Mouse (Mus musculus): ENCODE results near the gene BC028528. TPM values are rescaled to one million over a fixed set of nuclear protein-coding genes. Genes with fewer than 3 reads are reported as not detected.
"Not testable (repeated sequence)": the region's sequence is repeated elsewhere in the genome, so short reads cannot be mapped to it uniquely, and the experiment has no call there.

Gene BC028528
- total and polyA plus RNA-seq, 3 experiments: 3.9 to 7.5 TPM; not detected in 1

- no peak for ATAC-seq (ENCODE audit: extremely low read depth, insufficient number of reproducible peaks, low FRiP score, poor library complexity, severe bottlenecking)
- H3K9me3 ChIP-seq (replicated peaks): no peaks in the 10 kb centered on the region
Observed at GRCm38 (mm10) chr3:95925087-95925486, 33.3 kb upstream of the BC028528 start.

GRCm38 (mm10) chr3:95924185-95924584 lies 32.4 kb upstream of the BC028528 start:
- H3K36me3 ChIP-seq (replicated peaks): no peaks in the 10 kb centered on the region
- no peak overlapping the region for H3K4me3 ChIP-seq (ENCODE audit: low read depth, low read length)
- peaks cover 21% of the 10 kb centered on the region for H3K4me1 ChIP-seq (ENCODE audit: insufficient read depth, low read depth, low read length)
- TF ChIP-seq GATA1 (IDR thresholded peaks at IDR 0.05; ENCODE audit: borderline replicate concordance, low read length): no peak
- no peak for TF ChIP-seq TAL1 (conservative IDR thresholded peaks at IDR 0.05; ENCODE audit: low read depth, low read length)
- no peak for TF ChIP-seq CTCF (IDR thresholded peaks at IDR 0.05; ENCODE audit: low read depth, low read length)
- TF ChIP-seq GATA2 (IDR thresholded peaks at IDR 0.05; ENCODE audit: borderline replicate concordance, low read depth, low read length): no peak
- no peak for TF ChIP-seq POLR2AphosphoS5 (IDR thresholded peaks at IDR 0.05; ENCODE audit: insufficient replicate concordance, low read depth, low read length)
- ATAC-seq (ENCODE audit: extremely low read depth, insufficient number of reproducible peaks, low FRiP score, poor library complexity, severe bottlenecking) (no peak), DNase-seq (ENCODE audit: low spot score) (no peak)
- H3K9me3 ChIP-seq (replicated peaks): no peaks in the 10 kb centered on the region
- H3K27me3 ChIP-seq (ENCODE audit: insufficient read depth, low read length): peaks cover 13% of the 10 kb centered on the region

More at GRCm38 (mm10) chr3:95925087-95925486, 33.3 kb upstream of the BC028528 start:
- Histone ChIP-seq H3K36me3 (replicated peaks) (no peaks in the 10 kb centered on the region), H3K4me3 (ENCODE audit: low read depth, low read length) (no peak overlapping the region), H3K27me3 (ENCODE audit: insufficient read depth, low read length) (peaks cover 12% of the 10 kb centered on the region), H3K4me1 (ENCODE audit: insufficient read depth, low read depth, low read length) (peaks cover 21% of the 10 kb centered on the region)
- no peak for DNase-seq (ENCODE audit: low spot score)
- TF ChIP-seq TAL1 (conservative IDR thresholded peaks at IDR 0.05; ENCODE audit: low read depth, low read length) (no peak), POLR2AphosphoS5 (IDR thresholded peaks at IDR 0.05; ENCODE audit: insufficient replicate concordance, low read depth, low read length) (no peak), CTCF (IDR thresholded peaks at IDR 0.05; ENCODE audit: low read depth, low read length) (no peak), GATA1 (IDR thresholded peaks at IDR 0.05; ENCODE audit: borderline replicate concordance, low read length) (no peak)

GRCm38 (mm10) chr3:95923429-95923828 lies 31.6 kb upstream of the BC028528 start:
- Histone ChIP-seq H3K4me1 (ENCODE audit: insufficient read depth, low read depth, low read length) (peaks cover 18% of the 10 kb centered on the region), H3K27me3 (ENCODE audit: insufficient read depth, low read length) (peaks cover 14% of the 10 kb centered on the region)
- DNase-seq (ENCODE audit: low spot score); H3K4me3 ChIP-seq (ENCODE audit: low read depth, low read length); H3K9me3 ChIP-seq (replicated peaks); H3K36me3 ChIP-seq (replicated peaks); ATAC-seq (ENCODE audit: extremely low read depth, insufficient number of reproducible peaks, low FRiP score, poor library complexity, severe bottlenecking): not testable (repeated sequence)

GRCm38 (mm10) chr3:95920532-95920931 lies 28.7 kb upstream of the BC028528 start:
- H3K9me3 ChIP-seq (replicated peaks); H3K4me3 ChIP-seq (ENCODE audit: low read depth, low read length); DNase-seq (ENCODE audit: low spot score); ATAC-seq (ENCODE audit: extremely low read depth, insufficient number of reproducible peaks, low FRiP score, poor library complexity, severe bottlenecking); H3K36me3 ChIP-seq (replicated peaks): not testable (repeated sequence)
- H3K4me1 ChIP-seq (ENCODE audit: insufficient read depth, low read depth, low read length): peaks cover 16% of the 10 kb centered on the region
- H3K27me3 ChIP-seq (ENCODE audit: insufficient read depth, low read length): peaks cover 22% of the 10 kb centered on the region

- ATAC-seq (ENCODE audit: extremely low read depth, insufficient number of reproducible peaks, low FRiP score, poor library complexity, severe bottlenecking) (no peak), DNase-seq (ENCODE audit: low spot score) (no peak)
- Histone ChIP-seq H3K4me1 (ENCODE audit: insufficient read depth, low read depth, low read length) (peaks cover 18% of the 10 kb centered on the region), H3K27me3 (ENCODE audit: insufficient read depth, low read length) (peaks cover 19% of the 10 kb centered on the region), H3K9me3 (replicated peaks) (no peaks in the 10 kb centered on the region), H3K4me3 (ENCODE audit: low read depth, low read length) (no peak overlapping the region), H3K36me3 (replicated peaks) (no peaks in the 10 kb centered on the region)
- TF ChIP-seq POLR2AphosphoS5 (IDR thresholded peaks at IDR 0.05; ENCODE audit: insufficient replicate concordance, low read depth, low read length): no peak
- TF ChIP-seq TAL1 (conservative IDR thresholded peaks at IDR 0.05; ENCODE audit: low read depth, low read length): no peak
- TF ChIP-seq GATA1 (IDR thresholded peaks at IDR 0.05; ENCODE audit: borderline replicate concordance, low read length): no peak
- no peak for TF ChIP-seq GATA2 (IDR thresholded peaks at IDR 0.05; ENCODE audit: borderline replicate concordance, low read depth, low read length)
Observed at GRCm38 (mm10) chr3:95916760-95917159, 25.0 kb upstream of the BC028528 start.

GRCm38 (mm10) chr3:95914706-95915105 lies 22.9 kb upstream of the BC028528 start:
- Histone ChIP-seq H3K36me3 (replicated peaks) (no peaks in the 10 kb centered on the region), H3K9me3 (replicated peaks) (no peaks in the 10 kb centered on the region), H3K4me1 (ENCODE audit: insufficient read depth, low read depth, low read length) (peaks cover 17% of the 10 kb centered on the region), H3K27me3 (ENCODE audit: insufficient read depth, low read length) (peaks cover 17% of the 10 kb centered on the region), H3K4me3 (ENCODE audit: low read depth, low read length) (no peak overlapping the region)
- no peak for DNase-seq (ENCODE audit: low spot score)
- TF ChIP-seq GATA2 (IDR thresholded peaks at IDR 0.05; ENCODE audit: borderline replicate concordance, low read depth, low read length): no peak
- TF ChIP-seq TAL1 (conservative IDR thresholded peaks at IDR 0.05; ENCODE audit: low read depth, low read length): no peak
- TF ChIP-seq CTCF (IDR thresholded peaks at IDR 0.05; ENCODE audit: low read depth, low read length): no peak
- no peak for TF ChIP-seq POLR2AphosphoS5 (IDR thresholded peaks at IDR 0.05; ENCODE audit: insufficient replicate concordance, low read depth, low read length)
- TF ChIP-seq GATA1 (IDR thresholded peaks at IDR 0.05; ENCODE audit: borderline replicate concordance, low read length): no peak
- no peak for ATAC-seq (ENCODE audit: extremely low read depth, insufficient number of reproducible peaks, low FRiP score, poor library complexity, severe bottlenecking)

GRCm38 (mm10) chr3:95907613-95908012 lies 15.8 kb upstream of the BC028528 start:
- ATAC-seq (ENCODE audit: extremely low read depth, insufficient number of reproducible peaks, low FRiP score, poor library complexity, severe bottlenecking): no peak

More at GRCm38 (mm10) chr3:95907613-95908012, 15.8 kb upstream of the BC028528 start:
- Histone ChIP-seq H3K36me3 (replicated peaks) (no peaks in the 10 kb centered on the region), H3K4me1 (ENCODE audit: insufficient read depth, low read depth, low read length) (peaks cover 39% of the 10 kb centered on the region), H3K27me3 (ENCODE audit: insufficient read depth, low read length) (peaks cover 52% of the 10 kb centered on the region), H3K4me3 (ENCODE audit: low read depth, low read length) (no peak overlapping the region), H3K9me3 (replicated peaks) (no peaks in the 10 kb centered on the region)
- no peak for TF ChIP-seq GATA2 (IDR thresholded peaks at IDR 0.05; ENCODE audit: borderline replicate concordance, low read depth, low read length)
- no peak for TF ChIP-seq POLR2AphosphoS5 (IDR thresholded peaks at IDR 0.05; ENCODE audit: insufficient replicate concordance, low read depth, low read length)
- TF ChIP-seq CTCF (IDR thresholded peaks at IDR 0.05; ENCODE audit: low read depth, low read length): no peak
- no peak for TF ChIP-seq GATA1 (IDR thresholded peaks at IDR 0.05; ENCODE audit: borderline replicate concordance, low read length)
- DNase-seq (ENCODE audit: low spot score): no peak
